Comparison of ENCODE assay signal across 8 mouse cellular contexts in genomic region chr9:64174341-64174740, GRCm38 (mm10). TPM values are rescaled to one million over a fixed set of nuclear protein-coding genes. Genes with fewer than 3 reads are reported as not detected.
DNase-seq lines count a peak whose midpoint lies in the region; ATAC-seq and TF ChIP-seq lines count a peak whose summit lies in the region.

No protein-coding gene starts in this region.

- no peaks in the 10 kb centered on the region for H3K9me3 ChIP-seq in heart, embryonic 10.5 days
- no peaks in the 10 kb centered on the region for H3K9me3 ChIP-seq in ES-Bruce4 (replicated peaks; ENCODE audit: control insufficient read depth, insufficient read depth, low read length, poor library complexity, severe bottlenecking)
- H3K9me3 ChIP-seq in hindbrain, embryonic 10.5 days: no peaks in the 10 kb centered on the region
- H3K9me3 ChIP-seq in liver, postnatal 0 days (ENCODE audit: low read length): no peaks in the 10 kb centered on the region

- no peak for TF ChIP-seq EP300 in ES-Bruce4 (IDR thresholded peaks at IDR 0.05; ENCODE audit: insufficient read depth, low read depth, low read length)
- no peak for TF ChIP-seq EP300 in liver, postnatal 0 days (IDR thresholded peaks at IDR 0.05; ENCODE audit: low read depth)

- peak overlapping the region; percentile 88 for H3K4me3 ChIP-seq in heart, embryonic 10.5 days
- peak overlapping the region; percentile 91 for H3K4me3 ChIP-seq in ES-Bruce4 (ENCODE audit: low read depth, low read length)
- H3K4me3 ChIP-seq in hindbrain, embryonic 10.5 days: peak overlapping the region; percentile 96
- H3K4me3 ChIP-seq in liver, postnatal 0 days (ENCODE audit: low read depth, low read length): peak overlapping the region; percentile 86

- no peak for DNase-seq in heart, embryonic 10.5 days (ENCODE audit: low spot score)
- DNase-seq in heart, adult 9 months (ENCODE audit: low spot score in 2 of 2): no peak
- DNase-seq in hindbrain, embryonic 10.5 days (ENCODE audit: low spot score): no peak
- no peak for DNase-seq in liver, postnatal 0 days
- no peak for DNase-seq in retina, postnatal 1 day
- no peak for DNase-seq in thymus, postnatal 36 days
- no peak for DNase-seq in cerebellum, postnatal 10 days

- H3K4me2 ChIP-seq in liver, postnatal 0 days (ENCODE audit: low read depth, low read length): peak overlapping the region; percentile 75

- peak overlapping the region; percentile 97 for H3K9ac ChIP-seq in ES-Bruce4 (ENCODE audit: low read depth, poor library complexity, severe bottlenecking)
- peak overlapping the region; percentile 89 for H3K9ac ChIP-seq in liver, postnatal 0 days (replicated peaks)

- peak overlapping the region; percentile 97; the same call in 1 of the 2 replicates for H3K27ac ChIP-seq in heart, embryonic 10.5 days
- H3K27ac ChIP-seq in ES-Bruce4 (ENCODE audit: insufficient read depth, low read length): peak overlapping the region; percentile 69; the same call in 1 of the 2 replicates
- H3K27ac ChIP-seq in hindbrain, embryonic 10.5 days: peak overlapping the region; percentile 97
- H3K27ac ChIP-seq in liver, postnatal 0 days (ENCODE audit: low read depth): no peak overlapping the region; the same call in 1 of the 2 replicates

- ATAC-seq in liver, postnatal 0 days: no peak

- H3K27me3 ChIP-seq in heart, embryonic 10.5 days (ENCODE audit: insufficient read depth, poor library complexity, severe bottlenecking): no peaks in the 10 kb centered on the region
- no peaks in the 10 kb centered on the region for H3K27me3 ChIP-seq in ES-Bruce4 (ENCODE audit: control insufficient read depth, insufficient read depth, low read length, poor library complexity, severe bottlenecking)
- no peaks in the 10 kb centered on the region for H3K27me3 ChIP-seq in hindbrain, embryonic 10.5 days (ENCODE audit: insufficient read depth, poor library complexity, severe bottlenecking)
- no peaks in the 10 kb centered on the region for H3K27me3 ChIP-seq in liver, postnatal 0 days (ENCODE audit: insufficient read depth, low read length)

- TF ChIP-seq POLR2A in ES-Bruce4 (IDR thresholded peaks at IDR 0.05; ENCODE audit: insufficient read depth, low read length): no peak

- TF ChIP-seq CTCF in ES-Bruce4 (IDR thresholded peaks at IDR 0.05; ENCODE audit: low read depth, low read length): no peak
- no peak for TF ChIP-seq CTCF in liver, postnatal 0 days (IDR thresholded peaks at IDR 0.05; ENCODE audit: low read depth)

- H3K4me1 ChIP-seq in heart, embryonic 10.5 days: peaks cover 12% of the 10 kb centered on the region; the same call in 1 of the 2 replicates
- H3K4me1 ChIP-seq in ES-Bruce4 (ENCODE audit: control insufficient read depth, insufficient read depth, low read length): no peaks in the 10 kb centered on the region
- H3K4me1 ChIP-seq in hindbrain, embryonic 10.5 days (replicated peaks): peaks cover 40% of the 10 kb centered on the region
- H3K4me1 ChIP-seq in liver, postnatal 0 days (ENCODE audit: insufficient read depth): peaks cover 11% of the 10 kb centered on the region; the same call in 1 of the 2 replicates

- peaks cover 47% of the 10 kb centered on the region for H3K36me3 ChIP-seq in heart, embryonic 10.5 days
- H3K36me3 ChIP-seq in ES-Bruce4 (ENCODE audit: control insufficient read depth, insufficient read depth, low read length, poor library complexity, severe bottlenecking): peaks cover 45% of the 10 kb centered on the region
- H3K36me3 ChIP-seq in hindbrain, embryonic 10.5 days: peaks cover 46% of the 10 kb centered on the region
- H3K36me3 ChIP-seq in liver, postnatal 0 days (replicated peaks; ENCODE audit: insufficient read depth, low read length): peaks cover 38% of the 10 kb centered on the region

RNA-seq across cellular contexts. Expression of gene Rpl4, which starts 1.2 kb away (rescaled TPM):
- polyA plus RNA-seq in heart, embryonic 10.5 days (2016; fragmentation: Nextera tagmentation; extraction: Ambion mirVana): 998 and 1,151 TPM in 2 replicates
- polyA plus RNA-seq in ES-Bruce4 (2011; ENCODE audit: insufficient read depth, insufficient read length, low read depth, missing spikeins): 3,123 and 3,163 TPM in 2 replicates
- 959 and 1,179 TPM in 2 replicates for polyA plus RNA-seq in hindbrain, embryonic 10.5 days (2016; fragmentation: Nextera tagmentation; extraction: Ambion mirVana)
- 600 and 612 TPM in 2 replicates for polyA plus RNA-seq in liver, postnatal 0 days (2015; fragmentation: Nextera tagmentation; extraction: Ambion mirVana)

RNA-seq across cellular contexts. Expression of gene Zwilch, which starts 1.4 kb away (rescaled TPM):
- polyA plus RNA-seq in heart, embryonic 10.5 days (2016; fragmentation: Nextera tagmentation; extraction: Ambion mirVana): 28.1 and 31.6 TPM in 2 replicates
- 162 and 167 TPM in 2 replicates for polyA plus RNA-seq in ES-Bruce4 (2011; ENCODE audit: insufficient read depth, insufficient read length, low read depth, missing spikeins)
- polyA plus RNA-seq in hindbrain, embryonic 10.5 days (2016; fragmentation: Nextera tagmentation; extraction: Ambion mirVana): 24.8 and 41.7 TPM in 2 replicates
- polyA plus RNA-seq in liver, postnatal 0 days (2015; fragmentation: Nextera tagmentation; extraction: Ambion mirVana): 2.7 and 4.1 TPM in 2 replicates

RNA-seq across cellular contexts. Expression of gene Snapc5, which starts 4.7 kb away (rescaled TPM):
- 25.8 and 29.8 TPM in 2 replicates for polyA plus RNA-seq in heart, embryonic 10.5 days (2016; fragmentation: Nextera tagmentation; extraction: Ambion mirVana)
- polyA plus RNA-seq in ES-Bruce4 (2011; ENCODE audit: insufficient read depth, insufficient read length, low read depth, missing spikeins): 37.0 and 37.1 TPM in 2 replicates
- 38.3 and 39.8 TPM in 2 replicates for polyA plus RNA-seq in hindbrain, embryonic 10.5 days (2016; fragmentation: Nextera tagmentation; extraction: Ambion mirVana)
- polyA plus RNA-seq in liver, postnatal 0 days (2015; fragmentation: Nextera tagmentation; extraction: Ambion mirVana): 12.7 and 14.8 TPM in 2 replicates

RNA-seq across cellular contexts. Expression of gene Lctl, which starts 57.4 kb away (rescaled TPM):
- not detected in 2 replicates for polyA plus RNA-seq in heart, embryonic 10.5 days (2016; fragmentation: Nextera tagmentation; extraction: Ambion mirVana)
- polyA plus RNA-seq in ES-Bruce4 (2011; ENCODE audit: insufficient read depth, insufficient read length, low read depth, missing spikeins): 0.49 and 0.58 TPM in 2 replicates
- polyA plus RNA-seq in hindbrain, embryonic 10.5 days (2016; fragmentation: Nextera tagmentation; extraction: Ambion mirVana): 0.16 TPM in 1 of 2 replicates, not detected in the other
- not detected in 2 replicates for polyA plus RNA-seq in liver, postnatal 0 days (2015; fragmentation: Nextera tagmentation; extraction: Ambion mirVana)
